Mouse (Mus musculus) adrenal gland (tissue): ENCODE data around the gene Gm10322.

ENCODE experiments used
- intact Hi-C: fragments of 180-260 bp; cut with DNase I; formaldehyde crosslinking; loops from one replicate; pipeline ENCODE4 v1.15.1; 2025

The Gm10322 gene

DNA sequence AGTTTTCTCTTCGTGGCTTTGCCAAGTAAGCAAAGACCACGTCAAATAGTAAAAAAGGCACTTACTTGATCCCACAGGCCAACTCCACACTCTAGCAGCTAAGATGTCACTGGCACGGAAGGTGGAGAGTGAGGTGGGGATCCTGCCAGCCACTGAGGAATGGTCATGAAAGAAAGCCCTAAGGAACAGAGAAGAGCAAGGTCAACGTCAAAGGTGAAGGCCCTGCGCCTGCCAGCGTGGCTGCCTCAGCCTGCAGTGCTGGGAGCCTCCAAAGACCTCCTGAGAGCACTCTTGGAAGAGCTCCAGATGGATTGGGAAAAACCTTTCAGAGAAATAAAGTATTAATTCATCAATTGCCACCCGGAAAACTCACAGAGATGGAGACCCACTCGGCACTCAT, 15.3 kb upstream of the Gm10322 start:
- intact Hi-C loops: no loop called here

DNA sequence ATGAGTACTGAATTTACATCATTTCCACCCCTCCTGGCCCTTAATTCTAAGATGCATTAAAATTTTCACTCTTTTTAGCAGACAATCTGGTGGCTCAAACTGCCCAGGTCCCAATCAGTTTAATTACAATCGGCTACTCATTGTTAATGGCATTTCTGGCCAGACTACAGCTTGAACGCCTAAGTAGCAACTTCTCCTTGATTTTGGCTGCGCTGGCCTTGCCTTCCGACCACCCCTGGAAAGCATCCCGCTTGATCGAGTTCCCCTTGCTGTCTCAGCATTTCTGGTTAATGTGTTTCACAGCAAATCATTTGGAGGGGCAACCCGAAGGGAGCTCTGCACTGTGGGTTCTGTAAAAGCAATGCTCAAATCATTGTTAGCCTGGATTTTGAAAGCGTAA, 13.8 kb upstream of the Gm10322 start:
- intact Hi-C loops: no loop called here

DNA sequence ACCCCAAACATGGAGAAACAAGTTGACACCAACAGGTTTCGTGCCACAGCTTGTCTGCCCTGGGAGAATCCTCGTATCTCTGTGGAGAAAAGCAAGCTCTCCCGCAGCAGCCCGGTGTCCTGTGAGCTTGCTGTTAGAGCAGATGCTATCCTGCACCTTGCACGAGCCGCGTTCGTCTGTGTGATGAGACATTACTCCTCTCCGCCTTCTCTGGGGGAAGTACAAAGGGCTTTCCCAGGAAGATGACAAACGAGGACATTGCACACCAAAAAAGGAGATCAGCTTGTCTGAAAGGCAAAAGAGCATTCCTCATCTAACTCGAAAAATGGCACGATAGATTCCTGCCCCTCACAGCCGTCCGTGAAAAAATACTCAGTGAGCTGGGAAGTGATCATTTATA, 13.0 kb upstream of the Gm10322 start:
- intact Hi-C loops: no loop called here

DNA sequence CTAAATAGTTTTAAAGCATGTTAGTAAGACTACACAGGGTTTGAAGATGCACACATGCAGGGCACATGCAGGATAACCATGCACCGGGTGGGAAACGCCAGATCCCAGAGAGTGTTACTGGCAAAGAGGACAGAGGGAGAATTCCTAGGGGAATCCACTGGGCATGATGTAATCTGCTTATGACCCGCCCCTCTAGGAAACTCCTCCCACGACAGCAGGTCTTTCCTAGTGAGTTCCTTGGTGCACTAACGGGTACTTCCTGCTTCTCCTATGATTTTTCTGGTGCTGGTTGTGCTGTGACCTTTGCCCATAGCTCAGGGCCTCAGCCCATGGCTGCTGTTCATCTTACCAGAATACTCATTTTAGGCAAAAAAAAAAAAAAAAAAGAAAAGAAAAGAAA, 12.0 kb upstream of the Gm10322 start:
- intact Hi-C loops: no loop called here

DNA sequence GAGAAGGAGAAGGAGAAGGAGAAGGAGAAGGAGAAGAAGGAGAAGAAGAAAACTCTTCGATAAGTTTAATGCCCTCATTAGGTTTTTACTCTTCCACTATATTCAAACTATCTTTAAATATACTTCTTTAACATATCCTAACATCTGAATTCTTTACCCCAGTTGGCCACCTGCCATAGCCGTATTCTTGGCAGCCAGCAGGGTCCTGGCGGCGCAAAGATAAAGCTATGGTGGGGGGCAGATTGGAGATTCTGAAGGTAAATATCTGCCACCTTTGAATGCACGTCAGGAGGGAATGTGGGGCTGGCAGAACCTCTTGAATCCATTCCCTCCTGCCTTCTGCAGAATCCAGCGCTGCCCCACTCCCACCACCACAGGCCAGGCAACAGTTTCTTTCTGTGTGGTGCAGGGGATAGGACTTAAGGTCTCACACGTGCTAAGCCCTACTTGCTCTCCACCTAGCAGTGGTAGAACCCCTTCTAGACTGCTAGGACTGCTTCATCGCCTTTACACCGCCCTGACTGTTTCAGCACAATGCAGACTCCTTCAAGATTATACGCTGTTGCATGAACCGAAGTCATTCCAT, 10.9 kb upstream of the Gm10322 start:
- intact Hi-C loops: no loop called here

DNA sequence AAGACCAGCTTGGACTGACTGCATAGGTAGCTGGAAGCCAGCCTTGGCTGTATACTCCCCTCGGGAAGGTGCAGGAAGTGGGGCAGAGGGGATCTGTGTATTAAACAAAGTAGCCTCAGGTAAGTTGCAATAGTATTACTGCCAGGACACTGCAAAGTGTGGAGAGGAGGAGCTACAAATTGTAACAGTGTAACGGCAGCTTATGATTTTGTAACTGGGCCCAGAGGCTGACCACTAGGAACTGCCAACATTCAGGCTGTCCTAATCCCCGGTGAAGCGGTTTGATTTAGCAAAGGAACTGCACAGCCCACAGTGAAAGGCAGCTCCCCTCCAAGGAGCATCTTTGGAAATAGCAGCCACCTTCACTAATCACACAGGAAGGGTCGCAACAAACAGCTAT, 2.6 kb upstream of the Gm10322 start:
- intact Hi-C loops: loop anchor here (10.0 kb wide), 2 partner anchors 68 to 192 kb away; no protein-coding TSS in a partner anchor

DNA sequence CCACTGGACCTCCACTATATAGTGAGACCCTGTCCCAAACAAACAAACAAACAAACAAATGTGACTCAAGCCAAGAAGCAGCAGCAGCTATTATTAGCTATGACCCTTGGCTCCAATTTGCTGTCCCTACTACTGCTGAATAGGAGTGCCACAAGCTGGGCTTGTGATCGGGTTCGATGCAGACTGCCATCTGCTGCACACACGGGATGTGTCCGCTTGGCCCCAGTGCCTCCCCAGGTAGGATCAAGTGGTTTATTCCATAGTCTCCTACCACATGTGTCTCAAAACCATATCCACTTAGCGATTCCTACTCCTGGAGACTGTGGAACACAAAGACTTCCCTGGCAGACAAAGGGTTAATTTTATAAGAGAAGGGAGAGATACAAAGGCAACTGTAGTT, 1.7 kb upstream of the Gm10322 start:
- intact Hi-C loops: loop anchor here (10.0 kb wide), 2 partner anchors 69 to 191 kb away; no protein-coding TSS in a partner anchor

DNA sequence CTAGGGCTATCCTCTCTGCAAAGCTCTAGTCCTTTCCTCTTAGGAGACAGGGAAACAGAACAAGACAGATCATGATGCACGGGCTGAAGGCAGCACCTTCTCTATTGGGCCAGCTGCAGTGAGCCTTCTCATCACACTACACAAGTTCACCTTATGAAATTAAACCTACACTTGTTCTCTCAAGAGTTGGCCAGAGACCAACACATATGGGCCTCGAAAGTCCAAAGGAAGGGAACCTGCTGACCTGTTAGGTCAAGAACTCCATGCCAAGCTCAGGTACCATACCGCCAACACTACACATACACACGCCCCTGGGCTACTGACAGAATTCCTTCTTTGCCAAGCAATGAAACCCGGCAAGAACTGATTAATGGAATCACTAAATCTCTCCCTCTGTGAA, 452 bp upstream of the Gm10322 start:
- intact Hi-C loops: loop anchor here (10.0 kb wide), 2 partner anchors 71 to 189 kb away; no protein-coding TSS in a partner anchor

DNA sequence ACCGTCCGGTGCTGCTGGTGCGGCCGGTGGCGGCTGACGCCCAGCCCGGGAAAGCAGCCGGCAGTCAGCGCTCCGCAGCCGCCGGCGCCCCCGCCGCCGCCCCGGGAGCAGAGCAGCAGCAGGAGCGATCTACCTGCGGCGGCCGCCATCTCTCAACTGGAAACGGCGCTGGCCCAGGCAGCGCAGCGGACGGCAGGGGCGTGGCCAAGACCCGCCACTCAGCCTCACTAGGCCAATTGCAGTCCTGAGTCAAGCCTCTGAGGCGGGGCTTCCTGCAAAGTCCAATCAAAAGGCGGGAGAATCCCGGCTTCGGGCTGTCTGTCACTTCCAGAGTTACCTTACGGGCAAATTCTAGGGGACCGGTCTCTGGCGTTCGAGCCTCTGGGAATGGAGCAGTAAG, 659 bp downstream of the Gm10322 start, which contains the start of gene Mcu:
TSS of gene Mcu (minus strand) at position 171 of the 400 bp plus-strand sequence.
- intact Hi-C loops: loop anchor here (10.0 kb wide), 2 partner anchors 72 to 188 kb away; no protein-coding TSS in a partner anchor

DNA sequence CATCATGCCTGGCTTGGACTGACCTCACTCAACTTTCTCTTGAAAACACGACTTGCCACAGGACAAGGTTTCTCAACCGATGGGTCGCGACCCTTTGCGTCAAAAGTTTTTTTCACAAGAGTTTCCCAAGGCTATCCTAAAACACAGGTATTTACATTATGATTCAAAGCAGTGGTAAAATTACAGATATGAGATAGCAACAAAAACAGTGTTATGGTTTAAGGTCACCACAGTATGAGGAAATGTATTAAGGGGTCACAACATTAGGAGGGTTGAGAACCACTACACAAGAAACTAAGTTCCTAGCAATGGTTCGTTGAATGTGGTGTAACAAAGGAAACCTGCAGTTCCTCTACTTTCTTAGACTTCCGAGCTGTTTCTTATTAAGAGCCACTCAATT, 1.9 kb downstream of the Gm10322 start:
- intact Hi-C loops: loop anchor here (10.0 kb wide), 2 partner anchors 73 to 187 kb away; no protein-coding TSS in a partner anchor

DNA sequence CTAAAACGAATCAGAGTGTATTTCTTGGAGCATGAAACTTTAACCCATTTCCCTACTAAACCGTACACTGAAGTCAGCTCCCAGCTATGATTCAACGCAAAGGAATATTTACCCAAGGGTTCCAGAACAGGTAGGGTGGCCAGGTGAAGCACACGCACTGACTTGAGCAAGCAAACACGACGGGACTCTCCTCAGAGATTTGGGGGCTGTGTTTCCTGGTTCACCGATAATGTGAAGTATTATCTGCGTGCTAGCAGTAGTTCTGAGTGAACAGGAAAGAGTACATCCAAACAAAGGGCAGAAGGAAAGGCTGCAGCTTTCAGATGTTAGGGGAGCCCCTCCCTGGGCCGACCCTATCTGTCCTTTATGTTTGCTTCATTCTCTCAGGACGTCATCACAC, 5.5 kb downstream of the Gm10322 start:
- intact Hi-C loops: loop anchor here (10.0 kb wide), 1 partner anchor 243 kb away; no protein-coding TSS in a partner anchor

DNA sequence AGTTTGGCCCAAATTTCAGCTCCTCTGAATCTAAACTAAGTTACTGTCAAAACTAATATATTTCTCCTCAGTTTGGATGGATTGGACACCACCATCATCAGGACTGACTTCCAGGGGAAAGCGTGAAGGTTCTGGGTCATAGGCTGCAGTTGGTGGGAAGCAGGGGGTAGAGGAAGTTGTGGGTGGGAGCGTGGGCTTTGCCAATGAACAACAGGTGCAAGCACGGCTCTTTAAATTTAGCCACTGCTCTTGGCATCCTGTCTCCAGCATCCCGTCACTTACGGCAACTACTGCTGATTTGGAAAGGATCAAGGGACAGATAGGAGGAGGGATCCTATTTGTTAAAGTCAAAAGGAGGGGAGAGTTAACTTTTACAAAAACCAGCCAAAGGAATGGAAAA, 7.6 kb downstream of the Gm10322 start:
- intact Hi-C loops: loop anchor here (10.0 kb wide), 1 partner anchor 241 kb away; no protein-coding TSS in a partner anchor

DNA sequence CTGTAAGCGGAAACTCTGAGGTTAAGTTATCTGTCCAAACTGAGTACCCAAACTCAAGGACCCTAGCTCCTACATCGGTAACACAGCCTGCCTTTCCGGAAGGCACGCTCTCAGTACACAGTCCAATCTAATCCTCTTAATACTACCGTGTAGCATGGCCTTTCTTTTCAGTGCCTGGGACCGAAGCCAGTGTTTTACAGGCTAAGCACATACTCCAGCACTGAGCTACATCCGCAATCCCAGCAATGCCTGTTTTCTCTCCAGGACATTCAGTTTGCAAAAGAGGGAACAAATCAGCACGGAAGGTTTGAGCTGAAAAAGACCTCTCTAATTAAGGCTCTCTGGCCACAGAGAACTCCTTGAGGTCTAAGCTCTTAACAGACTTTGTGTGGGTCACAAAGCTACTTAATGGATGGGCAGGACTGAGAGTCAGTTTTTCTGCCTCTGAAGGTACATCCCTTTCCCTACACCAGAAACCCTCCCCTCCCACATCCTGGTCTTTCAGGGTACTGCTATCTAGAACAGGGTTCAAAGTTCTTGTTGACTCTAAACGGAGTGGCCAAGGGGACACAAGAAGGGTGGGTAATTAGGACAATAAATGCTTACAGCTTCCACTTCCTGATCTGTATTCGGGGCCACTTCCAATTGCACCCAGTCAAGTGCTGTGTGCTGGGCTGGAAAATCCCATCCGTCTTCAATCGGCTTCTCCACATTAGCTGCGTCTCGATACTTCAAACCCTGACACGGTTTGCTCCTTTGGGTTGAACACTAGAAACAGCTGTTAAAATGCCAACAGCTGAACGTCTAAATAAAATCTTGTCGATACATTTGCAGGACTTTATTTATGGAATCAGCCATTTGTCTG, 13.0 kb downstream of the Gm10322 start:
- intact Hi-C loops: loop anchor here (10.0 kb wide), 1 partner anchor 236 kb away; no protein-coding TSS in a partner anchor

DNA sequence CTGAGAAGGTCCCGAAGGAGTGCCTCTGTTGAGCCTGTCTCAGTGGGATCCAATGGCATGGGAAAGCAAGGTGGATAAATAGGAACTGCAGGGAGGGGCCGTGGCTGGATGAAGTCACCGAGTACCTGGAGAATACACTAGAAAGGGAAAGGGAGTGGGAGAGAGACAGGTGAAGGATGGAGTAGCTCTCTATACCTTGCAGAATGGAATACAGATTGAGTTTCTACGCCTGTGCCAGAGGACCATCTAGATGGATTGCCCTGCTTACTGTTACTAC, 13.6 kb downstream of the Gm10322 start:
- intact Hi-C loops: loop anchor here (10.0 kb wide), 1 partner anchor 235 kb away; no protein-coding TSS in a partner anchor

DNA sequence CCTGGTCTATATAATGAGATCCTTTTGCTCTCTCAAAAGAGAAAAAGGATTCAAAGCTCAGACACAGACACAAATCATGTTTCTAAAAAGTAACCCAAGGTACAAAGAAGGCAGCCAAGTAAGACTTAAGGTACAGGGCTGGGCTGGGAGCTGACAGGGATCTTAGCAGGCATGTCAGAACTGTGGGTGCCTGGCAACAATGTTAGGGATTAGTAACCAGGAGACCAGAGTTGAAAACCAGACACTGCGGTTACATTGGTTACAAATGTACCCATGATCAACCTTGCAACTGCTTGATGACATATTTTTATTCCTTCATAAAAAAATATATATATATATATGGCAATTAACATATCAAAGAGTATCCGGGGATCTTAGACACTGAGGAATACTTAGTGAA, 20.2 kb downstream of the Gm10322 start:
- intact Hi-C loops: no loop called here

DNA sequence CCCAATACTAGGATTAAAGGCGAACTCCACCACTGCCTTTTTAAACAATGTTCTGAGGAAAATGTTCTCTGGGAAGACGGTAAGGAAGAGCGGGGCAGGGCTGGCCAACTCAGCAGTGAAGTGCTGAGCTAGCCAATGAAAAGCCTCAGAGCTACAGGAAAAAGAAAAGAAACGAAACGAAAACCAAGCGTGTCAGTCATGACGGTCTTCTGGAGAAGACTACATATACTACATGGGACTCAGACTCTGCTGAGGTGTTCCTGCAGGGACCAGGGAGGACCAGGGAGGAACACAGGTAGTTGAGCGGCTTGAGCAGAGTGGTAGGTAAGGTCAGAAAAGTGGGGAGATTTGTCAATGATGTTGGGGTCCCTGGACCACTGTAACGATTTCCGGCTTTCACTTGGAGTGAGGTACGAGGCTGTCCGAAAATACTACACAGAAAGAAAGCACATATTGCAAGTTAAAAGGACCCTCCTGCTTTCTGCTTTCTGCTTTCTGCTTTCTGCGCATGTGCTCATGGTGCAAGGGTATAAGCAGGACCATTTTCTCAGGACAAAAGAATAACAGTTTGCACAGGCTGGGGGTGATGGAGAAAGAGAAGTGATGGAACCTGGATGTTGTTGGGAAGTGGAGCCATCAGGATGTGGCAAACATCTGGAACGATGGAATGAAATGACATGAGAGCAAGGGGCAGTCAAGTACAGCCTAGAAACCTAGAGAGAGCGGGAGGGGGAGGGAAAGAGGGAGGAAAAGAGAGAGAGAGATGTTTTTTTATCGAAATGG, 21.1 kb downstream of the Gm10322 start:
- intact Hi-C loops: no loop called here

DNA sequence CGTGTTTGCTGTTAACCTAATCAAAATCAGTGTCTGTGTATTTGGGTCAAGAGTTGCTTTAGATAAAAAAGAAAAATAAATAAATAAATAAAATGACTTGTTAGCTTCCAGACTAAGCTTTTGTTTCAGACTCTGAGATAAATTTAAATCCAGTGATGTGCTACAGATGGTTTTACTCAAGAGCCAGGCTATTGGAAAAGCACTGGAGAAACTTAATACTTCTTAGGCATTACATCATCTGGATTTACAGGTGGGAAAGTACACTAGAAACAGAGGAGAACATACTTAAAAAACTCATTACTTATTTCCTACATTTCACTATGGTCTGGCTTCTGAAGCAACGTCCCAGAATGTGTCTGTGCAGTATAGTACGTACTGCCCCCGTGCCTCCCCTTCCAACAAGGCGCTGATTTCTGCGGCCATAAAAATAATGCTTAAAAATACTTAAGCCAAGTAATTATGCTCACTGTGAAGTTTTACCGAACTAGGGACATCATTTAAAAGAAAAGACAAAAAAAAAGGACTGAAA, 21.8 kb downstream of the Gm10322 start:
- intact Hi-C loops: no loop called here

DNA sequence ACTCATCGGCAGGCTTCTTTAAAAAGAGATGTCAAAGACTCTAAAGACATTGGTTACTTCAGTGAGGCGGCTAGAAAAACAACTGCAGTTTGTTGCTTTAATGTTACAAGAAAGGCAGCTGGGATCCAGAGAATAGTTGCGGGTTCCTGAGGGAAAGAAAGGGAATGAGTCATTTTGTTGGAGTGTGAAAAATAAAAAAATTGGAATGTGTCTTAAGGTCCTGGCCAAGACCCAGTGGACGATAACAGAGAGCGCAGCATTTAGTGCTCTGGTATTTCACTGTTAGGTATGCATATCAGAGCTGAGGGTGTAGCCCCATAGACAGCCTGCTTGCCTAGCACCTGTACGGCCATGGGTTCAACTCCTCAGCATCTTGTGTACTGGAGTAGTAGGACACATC, 22.7 kb downstream of the Gm10322 start:
- intact Hi-C loops: no loop called here

DNA sequence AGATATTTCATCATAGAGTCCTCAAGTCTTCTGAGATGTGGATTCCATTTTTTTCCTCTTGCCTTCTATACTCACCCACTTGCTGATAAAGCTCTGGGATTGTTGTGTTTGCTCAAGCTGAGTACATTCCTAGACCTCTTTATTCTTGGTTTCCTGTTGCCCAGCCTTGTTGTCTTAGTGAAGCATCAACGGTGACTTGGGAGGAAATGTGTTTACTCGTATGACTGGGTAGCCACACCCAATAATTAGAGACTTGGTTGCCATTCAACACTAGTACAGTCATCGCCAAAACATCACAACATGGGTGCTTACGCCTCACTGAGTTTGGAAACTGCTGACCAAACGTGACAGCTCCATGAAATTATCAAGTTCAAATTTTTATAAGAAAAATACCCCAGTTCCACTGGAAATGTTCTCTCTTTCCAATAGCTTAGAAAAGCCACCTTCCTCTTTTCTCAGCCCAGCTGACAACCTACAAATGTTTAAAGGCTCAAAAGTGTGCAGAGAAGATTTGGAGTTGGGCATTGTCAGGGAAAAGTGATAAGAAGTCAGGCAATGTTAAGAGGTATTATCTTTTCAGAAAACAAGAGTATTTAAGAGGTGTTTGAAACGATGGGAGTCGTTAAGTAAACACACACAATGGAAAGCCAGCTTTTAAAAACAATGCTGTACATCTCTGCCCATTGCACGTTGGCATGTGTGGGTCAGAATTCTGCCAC, 27.0 kb downstream of the Gm10322 start:
- intact Hi-C loops: no loop called here

DNA sequence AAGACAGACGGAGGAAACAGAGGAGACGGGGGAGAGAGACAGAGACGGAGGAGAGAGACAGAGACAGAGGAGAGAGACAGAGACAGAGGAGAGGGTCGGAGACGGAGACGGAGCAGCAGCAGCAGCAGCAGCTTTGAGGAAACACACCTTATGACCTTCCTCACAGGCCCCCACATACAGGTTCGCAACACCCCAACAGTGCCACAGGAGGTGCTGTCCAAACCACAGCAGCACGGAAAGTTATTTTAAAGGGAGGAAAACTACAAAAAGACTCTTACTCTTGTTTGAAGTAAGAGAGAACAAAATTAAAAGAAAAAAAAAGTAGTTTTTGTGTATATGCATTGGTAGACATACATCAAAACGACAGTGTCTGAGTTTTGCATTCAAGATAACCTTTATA, 27.8 kb downstream of the Gm10322 start:
- intact Hi-C loops: no loop called here

DNA sequence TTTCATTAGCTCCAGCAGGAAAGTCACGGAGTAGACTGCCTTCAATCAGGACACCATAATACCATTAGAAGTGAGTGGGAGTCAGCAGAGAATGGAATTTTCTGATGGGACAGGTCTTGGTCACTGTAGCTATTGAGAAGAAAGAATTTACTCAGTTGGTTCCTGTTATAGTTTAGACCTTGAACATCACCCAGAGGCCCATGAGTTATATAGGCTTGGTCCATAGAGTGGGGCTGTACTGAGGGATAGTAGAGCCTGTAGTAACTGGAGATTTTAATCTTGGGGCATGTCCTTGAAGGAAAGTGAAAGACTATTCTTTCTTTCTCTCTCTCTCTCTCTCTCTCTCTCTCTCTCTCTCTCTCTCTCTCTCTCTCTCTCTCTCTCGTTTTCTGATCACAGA, 28.8 kb downstream of the Gm10322 start:
- intact Hi-C loops: no loop called here
